Mouse (Mus musculus) MN1 (cell line): ENCODE measurements around the gene Serpinb1b.

Source experiments
- DNase-seq: peaks from one replicate; pipeline ENCODE4 v3.0.0-alpha.2; 2016; ENCODE audit warnings: low spot score

The Serpinb1b gene

GRCm38 (mm10) chr13:33091306-33091705, 12.9 kb downstream of the Serpinb1b start:
- no peak for DNase-seq

- DNase-seq, result no peak
Observed at GRCm38 (mm10) chr13:33095575-33095974, 17.2 kb downstream of the Serpinb1b start.

- no peak for DNase-seq
Observed at GRCm38 (mm10) chr13:33105626-33106025, 27.3 kb downstream of the Serpinb1b start.

- DNase-seq, result no peak
Observed at GRCm38 (mm10) chr13:33113054-33113453, 34.7 kb downstream of the Serpinb1b start.

- no peak for DNase-seq
Observed at GRCm38 (mm10) chr13:33137717-33138116, 59.3 kb downstream of the Serpinb1b start.

GRCm38 (mm10) chr13:33141435-33141834, 63.1 kb downstream of the Serpinb1b start:
- DNase-seq, result no peak
